Mouse (Mus musculus) spleen, adult 2 months (tissue): ENCODE measurements around the gene Rnf146.

ENCODE experiments used
- CTCF ChIP-seq: fragments of 200-500 bp; IDR thresholded peaks from 2 replicates; pipeline ENCODE4 v1.5.1; 2011; ENCODE audit warnings: mild to moderate bottlenecking, inconsistent platforms; ENCODE audit not compliant: insufficient read depth, insufficient read length, insufficient replicate concordance; ENCODE audit errors: extremely low read depth
- POLR2A ChIP-seq: fragments of 200-500 bp; IDR thresholded peaks from 2 replicates; pipeline ENCODE4 v1.6.1; 2011; ENCODE audit warnings: low read depth, low read length, inconsistent platforms

- no peak for TF ChIP-seq CTCF
- TF ChIP-seq POLR2A, result peak; percentile 74
These were observed 612 bp downstream of the Rnf146 start for GRCm38 (mm10) chr10:29361464-29362196.
